Mouse (Mus musculus) megakaryocyte, embryonic 14.5 days (primary cell): ENCODE results near the gene Dut.

Experiments
- FLI1 ChIP-seq: IDR thresholded peaks from 2 replicates; pipeline ENCODE4 v1.6.1; 2012; ENCODE audit warnings: low read length, inconsistent platforms, mixed read lengths
- GATA1 ChIP-seq: IDR thresholded peaks from 3 replicates; pipeline ENCODE4 v1.6.1; 2012; ENCODE audit warnings: mixed read lengths, low read length, inconsistent platforms, borderline replicate concordance

GRCm38 (mm10) chr2:125291101-125291500, 44.1 kb downstream of the Dut start:
- TF ChIP-seq GATA1, result no peak
- no peak for TF ChIP-seq FLI1
